Mouse (Mus musculus): ENCODE measurements at regions not wholly inside any gene's neighbourhood (a gene's known extent, or its start where the extent isn't known, plus 50 kb on each side); places are given as distances from the start of the nearest gene placed in this dataset.
"Not testable (repeated sequence)": the region's sequence is repeated elsewhere in the genome, so short reads cannot be mapped to it uniquely, and the experiment has no call there.

- TF ChIP-seq POLR2A (IDR thresholded peaks at IDR 0.05; ENCODE audit: borderline replicate concordance, extremely low read depth, insufficient read depth, insufficient read length), result no peak
- H3K9ac ChIP-seq (ENCODE audit: low read depth, low read length, severe bottlenecking), result no peak overlapping the region
- H3K36me3 ChIP-seq (ENCODE audit: control insufficient read depth, insufficient read depth, low read length), result no peaks in the 10 kb centered on the region
- no peak for DNase-seq (ENCODE audit: low spot score)
- ATAC-seq (ENCODE audit: low FRiP score, low read depth), result no peak
- no peaks in the 10 kb centered on the region for H3K4me1 ChIP-seq (ENCODE audit: control insufficient read depth, insufficient read depth, low read length)
- no peak overlapping the region for H3K4me2 ChIP-seq (replicated peaks; ENCODE audit: low read depth, low read length, severe bottlenecking)
- no peaks in the 10 kb centered on the region for H3K27me3 ChIP-seq (ENCODE audit: control insufficient read depth, insufficient read depth, low read length)
- H3K27ac ChIP-seq (replicated peaks; ENCODE audit: low read depth, low read length), result no peak overlapping the region
- no peaks in the 10 kb centered on the region for H3K9me3 ChIP-seq (ENCODE audit: control insufficient read depth, low read length)
- 74% methylated on average over 4 of the region's 4 CpGs for WGBS
- no peak overlapping the region for H3K4me3 ChIP-seq (replicated peaks; ENCODE audit: low read length)
Observed at GRCm38 (mm10) chr10:14296147-14296546, 249.3 kb downstream of the Adgrg6 start.

- not testable (repeated sequence) for H3K4me2 ChIP-seq (replicated peaks; ENCODE audit: low read depth, low read length, severe bottlenecking); DNase-seq (ENCODE audit: low spot score); H3K9me3 ChIP-seq (ENCODE audit: control insufficient read depth, low read length); H3K9ac ChIP-seq (ENCODE audit: low read depth, low read length, severe bottlenecking); ATAC-seq (ENCODE audit: low FRiP score, low read depth); H3K36me3 ChIP-seq (ENCODE audit: control insufficient read depth, insufficient read depth, low read length); H3K27me3 ChIP-seq (ENCODE audit: control insufficient read depth, insufficient read depth, low read length); H3K4me3 ChIP-seq (replicated peaks; ENCODE audit: low read length); H3K4me1 ChIP-seq (ENCODE audit: control insufficient read depth, insufficient read depth, low read length); H3K27ac ChIP-seq (replicated peaks; ENCODE audit: low read depth, low read length)
- 84% methylated on average over 8 of the region's 8 CpGs for WGBS
Observed at GRCm38 (mm10) chr10:14292701-14293100, 252.8 kb downstream of the Adgrg6 start.

- Histone ChIP-seq H3K4me3 (replicated peaks; ENCODE audit: low read length) (no peak overlapping the region), H3K27ac (replicated peaks; ENCODE audit: low read depth, low read length) (no peak overlapping the region), H3K36me3 (ENCODE audit: control insufficient read depth, insufficient read depth, low read length) (no peaks in the 10 kb centered on the region), H3K4me2 (replicated peaks; ENCODE audit: low read depth, low read length, severe bottlenecking) (no peak overlapping the region), H3K9ac (ENCODE audit: low read depth, low read length, severe bottlenecking) (no peak overlapping the region), H3K9me3 (ENCODE audit: control insufficient read depth, low read length) (no peaks in the 10 kb centered on the region), H3K27me3 (ENCODE audit: control insufficient read depth, insufficient read depth, low read length) (no peaks in the 10 kb centered on the region), H3K4me1 (ENCODE audit: control insufficient read depth, insufficient read depth, low read length) (no peaks in the 10 kb centered on the region)
- ATAC-seq (ENCODE audit: low FRiP score, low read depth), result no peak
- TF ChIP-seq POLR2A (IDR thresholded peaks at IDR 0.05; ENCODE audit: borderline replicate concordance, extremely low read depth, insufficient read depth, insufficient read length), result no peak
- 72% methylated on average over 4 of the region's 4 CpGs for WGBS
- no peak for DNase-seq (ENCODE audit: low spot score)
Observed at GRCm38 (mm10) chr10:14287551-14287950, 257.9 kb downstream of the Adgrg6 start.

- Histone ChIP-seq H3K9ac (ENCODE audit: low read depth, low read length, severe bottlenecking) (no peak overlapping the region), H3K4me1 (ENCODE audit: control insufficient read depth, insufficient read depth, low read length) (no peaks in the 10 kb centered on the region), H3K4me2 (replicated peaks; ENCODE audit: low read depth, low read length, severe bottlenecking) (no peak overlapping the region), H3K27ac (replicated peaks; ENCODE audit: low read depth, low read length) (no peak overlapping the region), H3K9me3 (ENCODE audit: control insufficient read depth, low read length) (no peaks in the 10 kb centered on the region), H3K27me3 (ENCODE audit: control insufficient read depth, insufficient read depth, low read length) (no peaks in the 10 kb centered on the region), H3K4me3 (replicated peaks; ENCODE audit: low read length) (no peak overlapping the region), H3K36me3 (ENCODE audit: control insufficient read depth, insufficient read depth, low read length) (no peaks in the 10 kb centered on the region)
- TF ChIP-seq POLR2A (IDR thresholded peaks at IDR 0.05; ENCODE audit: borderline replicate concordance, extremely low read depth, insufficient read depth, insufficient read length), result no peak
- WGBS, result 93% methylated on average over 1 of the region's 1 CpGs
- no peak for DNase-seq (ENCODE audit: low spot score)
- ATAC-seq (ENCODE audit: low FRiP score, low read depth), result no peak
Observed at GRCm38 (mm10) chr10:14276631-14277030, 268.8 kb downstream of the Adgrg6 start.

GRCm38 (mm10) chr10:14275477-14275876 is 270.0 kb downstream of the Adgrg6 start:
- ATAC-seq (ENCODE audit: low FRiP score, low read depth) (no peak), DNase-seq (ENCODE audit: low spot score) (no peak)
- Histone ChIP-seq H3K4me3 (replicated peaks; ENCODE audit: low read length) (no peak overlapping the region), H3K9ac (ENCODE audit: low read depth, low read length, severe bottlenecking) (no peak overlapping the region), H3K36me3 (ENCODE audit: control insufficient read depth, insufficient read depth, low read length) (no peaks in the 10 kb centered on the region), H3K4me1 (ENCODE audit: control insufficient read depth, insufficient read depth, low read length) (no peaks in the 10 kb centered on the region), H3K4me2 (replicated peaks; ENCODE audit: low read depth, low read length, severe bottlenecking) (no peak overlapping the region), H3K27ac (replicated peaks; ENCODE audit: low read depth, low read length) (no peak overlapping the region), H3K27me3 (ENCODE audit: control insufficient read depth, insufficient read depth, low read length) (no peaks in the 10 kb centered on the region), H3K9me3 (ENCODE audit: control insufficient read depth, low read length) (no peaks in the 10 kb centered on the region)
- no peak for TF ChIP-seq POLR2A (IDR thresholded peaks at IDR 0.05; ENCODE audit: borderline replicate concordance, extremely low read depth, insufficient read depth, insufficient read length)
- 91% methylated on average over 1 of the region's 1 CpGs for WGBS

- no peak for DNase-seq (ENCODE audit: low spot score)
- H3K4me3 ChIP-seq (replicated peaks; ENCODE audit: low read length), result no peak overlapping the region
- no peak for TF ChIP-seq POLR2A (IDR thresholded peaks at IDR 0.05; ENCODE audit: borderline replicate concordance, extremely low read depth, insufficient read depth, insufficient read length)
- WGBS, result 37% methylated on average over 3 of the region's 4 CpGs
- no peak overlapping the region for H3K9ac ChIP-seq (ENCODE audit: low read depth, low read length, severe bottlenecking)
- H3K27ac ChIP-seq (replicated peaks; ENCODE audit: low read depth, low read length), result no peak overlapping the region
- no peaks in the 10 kb centered on the region for H3K9me3 ChIP-seq (ENCODE audit: control insufficient read depth, low read length)
- ATAC-seq (ENCODE audit: low FRiP score, low read depth), result no peak
- no peaks in the 10 kb centered on the region for H3K4me1 ChIP-seq (ENCODE audit: control insufficient read depth, insufficient read depth, low read length)
- H3K4me2 ChIP-seq (replicated peaks; ENCODE audit: low read depth, low read length, severe bottlenecking), result no peak overlapping the region
- H3K27me3 ChIP-seq (ENCODE audit: control insufficient read depth, insufficient read depth, low read length), result no peaks in the 10 kb centered on the region
- no peaks in the 10 kb centered on the region for H3K36me3 ChIP-seq (ENCODE audit: control insufficient read depth, insufficient read depth, low read length)
Observed at GRCm38 (mm10) chr10:14270008-14270407, 275.5 kb downstream of the Adgrg6 start.
